Mouse (Mus musculus) liver, embryonic 11.5 days (tissue): ENCODE data around the gene Trf. TPM values are rescaled to one million over a fixed set of nuclear protein-coding genes. Genes with fewer than 3 reads are reported as not detected.

Experiments used
- ATAC-seq: fragments of 200-750 bp; cut with Nextera tagmentation; replicated peaks from 2 replicates; pipeline ENCODE4 v1.8.0; 2017; ENCODE audit warnings: moderate number of reproducible peaks, mild to moderate bottlenecking, moderate TSS enrichment, moderate library complexity; ENCODE audit not compliant: low FRiP score
- DNase-seq: peaks from one replicate; pipeline ENCODE4 v3.0.0-alpha.2; 2017; ENCODE audit warnings: low spot score
- H3K27ac ChIP-seq: fragments of 300-500 bp; sonication (generic); 2 replicates; pipeline ENCODE4 v1.5.1; 2014; ENCODE audit warnings: mild to moderate bottlenecking, low read depth, low read length, control low read depth
- H3K27me3 ChIP-seq: fragments of 300-500 bp; sonication (generic); replicated peaks from 2 replicates; pipeline ENCODE4 v1.6.1; 2014; ENCODE audit warnings: low read length, mixed read lengths; ENCODE audit not compliant: control insufficient read depth, insufficient read depth
- H3K36me3 ChIP-seq: fragments of 300-500 bp; sonication (generic); 2 replicates; pipeline ENCODE4 v1.6.1; 2014; ENCODE audit warnings: mild to moderate bottlenecking, low read length, moderate library complexity, mixed read lengths; ENCODE audit not compliant: control insufficient read depth, insufficient read depth
- H3K4me1 ChIP-seq: fragments of 300-500 bp; sonication (generic); replicated peaks from 2 replicates; pipeline ENCODE4 v1.6.1; 2014; ENCODE audit warnings: low read length, mixed read lengths; ENCODE audit not compliant: control insufficient read depth, insufficient read depth
- H3K4me2 ChIP-seq: fragments of 300-500 bp; sonication (generic); 2 replicates; pipeline ENCODE4 v1.6.1; 2014; ENCODE audit warnings: mild to moderate bottlenecking, control low read depth, moderate library complexity
- H3K4me3 ChIP-seq: fragments of 300-500 bp; sonication (generic); 2 replicates; pipeline ENCODE4 v1.5.1; 2014; ENCODE audit warnings: low read depth, low read length, control low read depth
- H3K9ac ChIP-seq: fragments of 300-500 bp; sonication (generic); 2 replicates; pipeline ENCODE4 v1.6.1; 2014; ENCODE audit warnings: low read depth, low read length, control low read depth
- H3K9me3 ChIP-seq: fragments of 300-500 bp; sonication (generic); 2 replicates; pipeline ENCODE4 v1.6.1; 2016; ENCODE audit warnings: low read length, inconsistent platforms, mixed read lengths; ENCODE audit not compliant: control insufficient read depth
- WGBS: fragments of 180-500 bp; shearing (Covaris S2); extraction: QIAGEN DNeasy Blood & Tissue Kit; methylation state at CpG from one replicate; pipeline ENCODE4 v1.1.7; 2014; 5-methylcytosine and 5-hydroxymethylcytosine counted together
- polyA plus RNA-seq: library from polyadenylated mRNA; unstranded; fragments of >200 nt; fragmentation: Nextera tagmentation; extraction: Ambion mirVana; gene quantifications from 2 replicates; pipeline ENCODE4 v1.2.1, GENCODE M21; 2014

Gene Trf
- polyA plus RNA-seq, 1 experiment from 2014 or later: 2,446 TPM

- Histone ChIP-seq H3K9me3 (no peaks in the 10 kb centered on the region), H3K9ac (peak overlapping the region; percentile 56), H3K36me3 (no peaks in the 10 kb centered on the region), H3K4me2 (peak overlapping the region; percentile 54), H3K4me1 (peaks cover 11% of the 10 kb centered on the region), H3K27me3 (no peaks in the 10 kb centered on the region), H3K27ac (peak overlapping the region; percentile 44), H3K4me3 (peak overlapping the region; percentile 44)
- DNase-seq: no peak
- WGBS: 69% methylated on average over 15 of the region's 15 CpGs
- ATAC-seq: no peak
Measured at GRCm38 (mm10) chr9:103229037-103229867, 992 bp downstream of the Trf start.

DNA sequence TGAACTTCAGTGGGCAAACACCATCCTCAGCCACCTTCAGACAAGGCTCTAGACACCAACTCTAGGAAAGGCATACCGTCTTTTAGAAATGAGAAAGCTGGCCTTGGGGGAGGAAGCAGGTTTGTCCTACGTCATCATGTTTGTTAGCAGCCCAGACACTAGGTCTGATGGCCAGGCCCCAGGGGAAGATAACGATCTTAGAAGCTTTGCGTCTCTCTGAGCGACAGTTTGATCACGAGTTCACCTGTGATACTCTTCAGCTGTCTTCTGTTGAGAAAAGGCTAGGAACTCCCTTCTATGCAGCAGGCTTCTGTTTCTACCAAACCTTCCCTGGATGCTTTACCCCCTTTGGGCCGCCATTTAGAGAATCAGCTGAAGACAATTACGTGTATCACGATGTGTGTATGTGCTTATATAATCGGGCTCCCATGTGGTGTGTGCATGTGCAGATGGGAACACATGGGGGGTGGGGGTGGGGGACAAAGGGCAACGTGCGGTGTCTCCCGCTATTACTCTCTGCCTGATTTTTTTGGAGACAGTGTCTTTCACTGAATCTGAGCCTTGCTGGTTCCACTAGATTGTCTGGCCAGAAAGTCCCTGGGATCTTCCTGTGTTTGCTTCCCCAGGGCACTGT is 1.8 kb downstream of the Trf start:
- Histone ChIP-seq H3K36me3 (no peaks in the 10 kb centered on the region), H3K27ac (peak overlapping the region; percentile 44; the same call in 1 of the 2 replicates), H3K4me2 (peak overlapping the region; percentile 54), H3K27me3 (no peaks in the 10 kb centered on the region), H3K4me3 (peak overlapping the region; percentile 44), H3K9me3 (no peaks in the 10 kb centered on the region), H3K9ac (peak overlapping the region; percentile 56), H3K4me1 (peaks cover 8% of the 10 kb centered on the region)
- no peak for ATAC-seq
- no peak for DNase-seq
- WGBS: 76% methylated on average over 13 of the region's 13 CpGs

GRCm38 (mm10) chr9:103227760-103228159 is 2.5 kb downstream of the Trf start:
- ATAC-seq (no peak), DNase-seq (no peak)
- Histone ChIP-seq H3K4me3 (peak overlapping the region; percentile 44), H3K36me3 (no peaks in the 10 kb centered on the region), H3K27ac (no peak overlapping the region), H3K27me3 (no peaks in the 10 kb centered on the region), H3K9me3 (no peaks in the 10 kb centered on the region), H3K4me1 (peaks cover under 1% of the 10 kb centered on the region; the same call in 1 of the 2 replicates), H3K9ac (no peak overlapping the region), H3K4me2 (peak overlapping the region; percentile 54)
- WGBS: 83% methylated on average over 16 of the region's 16 CpGs

DNA sequence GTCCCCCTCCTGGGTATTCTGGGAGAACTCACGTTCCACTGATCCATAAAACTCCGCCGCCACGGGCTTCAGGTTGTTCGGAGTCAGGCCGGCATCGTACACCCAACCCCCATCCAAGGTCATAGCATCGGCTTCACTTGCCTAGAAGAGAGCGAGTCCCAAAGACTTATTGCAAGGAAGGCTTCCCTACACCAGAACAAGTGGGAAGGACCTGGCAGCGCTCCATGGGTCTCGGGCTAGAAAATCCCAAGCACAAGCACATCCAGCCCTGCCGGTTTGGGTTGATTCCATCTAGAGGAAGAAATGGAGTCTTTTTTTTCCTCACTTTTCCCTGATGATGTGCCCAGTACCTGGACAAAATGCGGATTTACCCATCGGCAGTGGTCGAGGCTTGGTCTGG is 3.4 kb downstream of the Trf start:
- Histone ChIP-seq H3K4me2 (0 out of 2 replicates have a peak overlapping the region, but pooled peaks have one; percentile 5), H3K4me1 (no peaks in the 10 kb centered on the region), H3K9ac (no peak overlapping the region), H3K27me3 (no peaks in the 10 kb centered on the region), H3K36me3 (no peaks in the 10 kb centered on the region), H3K9me3 (no peaks in the 10 kb centered on the region), H3K4me3 (no peak overlapping the region), H3K27ac (no peak overlapping the region)
- ATAC-seq (no peak), DNase-seq (no peak)
- WGBS: 89% methylated on average over 15 of the region's 15 CpGs

DNA sequence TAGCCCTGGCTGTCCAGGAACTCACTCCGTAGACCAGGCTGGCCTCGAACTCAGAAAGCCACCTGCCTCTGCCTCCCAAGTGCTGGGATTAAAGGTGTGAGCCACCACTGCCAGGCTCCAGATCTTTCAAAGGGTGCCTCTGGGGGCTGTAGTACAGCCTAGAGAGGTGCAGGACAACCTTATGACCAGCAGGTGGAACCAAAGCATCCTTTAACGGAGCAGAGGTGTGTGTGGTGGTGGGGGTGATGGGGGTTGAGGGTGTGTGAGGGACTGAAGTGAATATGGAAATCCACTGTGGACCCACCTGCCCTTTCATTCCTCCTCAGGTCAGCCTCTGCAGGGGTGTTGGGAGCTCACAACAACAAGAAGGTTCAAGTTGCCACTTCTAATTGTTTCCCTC is 4.8 kb downstream of the Trf start:
- Histone ChIP-seq H3K4me2 (no peak overlapping the region), H3K9me3 (no peaks in the 10 kb centered on the region), H3K36me3 (no peaks in the 10 kb centered on the region), H3K27ac (no peak overlapping the region), H3K4me3 (no peak overlapping the region), H3K4me1 (no peaks in the 10 kb centered on the region), H3K27me3 (no peaks in the 10 kb centered on the region), H3K9ac (no peak overlapping the region)
- 47% methylated on average over 3 of the region's 3 CpGs for WGBS
- DNase-seq (no peak), ATAC-seq (0 out of 2 replicates have a peak, but pooled peaks have one; percentile 35)

GRCm38 (mm10) chr9:103224721-103225120 is 5.5 kb downstream of the Trf start:
- Histone ChIP-seq H3K9me3 (no peaks in the 10 kb centered on the region), H3K4me2 (no peak overlapping the region), H3K9ac (no peak overlapping the region), H3K4me3 (no peak overlapping the region), H3K4me1 (no peaks in the 10 kb centered on the region), H3K27me3 (no peaks in the 10 kb centered on the region), H3K27ac (no peak overlapping the region), H3K36me3 (no peaks in the 10 kb centered on the region)
- DNase-seq (no peak), ATAC-seq (no peak)
- WGBS: 82% methylated on average over 7 of the region's 7 CpGs

DNA sequence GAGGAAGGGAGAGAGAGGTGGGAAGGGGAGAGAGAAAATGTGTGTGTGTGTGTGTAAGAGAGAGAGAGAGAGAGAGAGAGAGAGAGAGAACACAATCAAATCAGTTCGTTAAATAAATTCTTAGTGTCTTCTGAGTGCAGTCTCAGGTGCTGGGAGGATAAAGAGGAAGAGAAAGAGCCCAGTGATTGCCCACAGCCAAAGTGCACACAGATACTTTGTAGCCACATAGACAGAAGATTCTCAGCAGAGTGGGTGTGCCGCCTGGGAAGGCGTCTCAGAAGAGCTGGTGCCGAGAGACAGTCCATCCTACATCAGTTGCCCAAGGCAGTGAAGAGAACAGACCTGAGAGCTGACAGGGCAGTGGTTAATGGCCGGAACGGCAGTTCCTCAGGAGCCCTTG is 16.0 kb downstream of the Trf start:
- no peaks in the 10 kb centered on the region for H3K4me1 ChIP-seq
- no peak overlapping the region for H3K9ac ChIP-seq
- no peak overlapping the region for H3K27ac ChIP-seq
- no peak overlapping the region for H3K4me3 ChIP-seq
- DNase-seq (no peak), ATAC-seq (no peak)
- no peaks in the 10 kb centered on the region for H3K36me3 ChIP-seq
- 81% methylated on average over 6 of the region's 6 CpGs for WGBS
- H3K27me3 ChIP-seq: no peaks in the 10 kb centered on the region
- no peaks in the 10 kb centered on the region for H3K9me3 ChIP-seq
- H3K4me2 ChIP-seq: no peak overlapping the region

DNA sequence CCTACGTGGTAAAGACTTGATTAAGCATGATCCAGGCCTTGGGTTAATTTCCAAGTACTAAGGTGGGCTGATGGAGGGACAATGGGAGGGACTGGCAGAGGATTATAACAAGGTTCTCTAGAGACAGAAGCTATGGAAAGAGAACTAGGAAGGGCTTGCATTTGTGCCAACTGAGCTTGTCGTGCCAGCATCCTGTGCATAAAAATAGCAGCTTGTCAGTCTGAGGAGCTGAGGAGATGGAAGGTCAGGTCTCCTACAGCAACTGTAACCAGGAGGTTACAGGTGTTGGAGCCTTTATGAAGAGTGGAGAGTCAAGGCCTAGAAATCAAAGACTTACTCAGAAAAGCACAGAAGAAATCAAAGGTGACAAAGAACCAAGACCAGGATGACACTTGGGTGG is 16.6 kb downstream of the Trf start:
- no peak overlapping the region for H3K4me3 ChIP-seq
- H3K9ac ChIP-seq: no peak overlapping the region
- H3K36me3 ChIP-seq: no peaks in the 10 kb centered on the region
- no peak overlapping the region for H3K27ac ChIP-seq
- no peak for DNase-seq
- H3K27me3 ChIP-seq: no peaks in the 10 kb centered on the region
- no peaks in the 10 kb centered on the region for H3K9me3 ChIP-seq
- H3K4me1 ChIP-seq: no peaks in the 10 kb centered on the region
- H3K4me2 ChIP-seq: no peak overlapping the region
- WGBS: 63% methylated on average over 2 of the region's 2 CpGs
- no peak for ATAC-seq
